Mouse (Mus musculus): ENCODE results near the gene Atxn7.

Atxn7 gene

GRCm38 (mm10) chr14:14065142-14065498, 103.9 kb downstream of the Atxn7 start:
- no peak for DNase-seq

- DNase-seq = no peak
Measured at GRCm38 (mm10) chr14:14066241-14066640, 105.0 kb downstream of the Atxn7 start.

GRCm38 (mm10) chr14:14067648-14068472, 106.6 kb downstream of the Atxn7 start:
- peak; percentile 10 for DNase-seq

- no peak for DNase-seq
Measured at GRCm38 (mm10) chr14:14068553-14068952, 107.3 kb downstream of the Atxn7 start.

- DNase-seq = no peak
Measured at GRCm38 (mm10) chr14:14070541-14071315, 109.5 kb downstream of the Atxn7 start.

- DNase-seq = no peak
Measured at GRCm38 (mm10) chr14:14071456-14071855, 110.2 kb downstream of the Atxn7 start.

- DNase-seq = no peak
Measured at GRCm38 (mm10) chr14:14080604-14081194, 119.5 kb downstream of the Atxn7 start.

GRCm38 (mm10) chr14:14083811-14084210, 122.6 kb downstream of the Atxn7 start:
- DNase-seq = no peak

GRCm38 (mm10) chr14:14086711-14087263, 125.5 kb downstream of the Atxn7 start:
- DNase-seq = no peak

- DNase-seq = no peak
Measured at GRCm38 (mm10) chr14:14087348-14087747, 126.1 kb downstream of the Atxn7 start.

- DNase-seq = no peak
Measured at GRCm38 (mm10) chr14:14088016-14088791, 127.0 kb downstream of the Atxn7 start.

GRCm38 (mm10) chr14:14090571-14090970, 129.3 kb downstream of the Atxn7 start:
- DNase-seq = no peak

GRCm38 (mm10) chr14:14098330-14098980, 137.2 kb downstream of the Atxn7 start:
- DNase-seq = peak; percentile 98

- DNase-seq = no peak
Measured at GRCm38 (mm10) chr14:14100773-14101280, 139.6 kb downstream of the Atxn7 start.

GRCm38 (mm10) chr14:14101296-14101695, 140.1 kb downstream of the Atxn7 start:
- DNase-seq = no peak

GRCm38 (mm10) chr14:14104213-14104929, 143.1 kb downstream of the Atxn7 start:
- no peak for DNase-seq

GRCm38 (mm10) chr14:14104930-14105318, 143.7 kb downstream of the Atxn7 start:
- no peak for DNase-seq

- DNase-seq = no peak
Measured at GRCm38 (mm10) chr14:14110710-14111109, 149.5 kb downstream of the Atxn7 start.

- peak; percentile 89 for DNase-seq
Measured at GRCm38 (mm10) chr14:14120230-14121096, 159.2 kb downstream of the Atxn7 start, which contains the start of gene Psmd6. TSS of gene Psmd6 (minus strand) at chr14:14120984.
